Mouse (Mus musculus) forebrain, embryonic 14.5 days (tissue): Measurements from ENCODE around the gene Sgpp2. TPM values are rescaled to one million over a fixed set of nuclear protein-coding genes. Genes with fewer than 3 reads are reported as not detected.

Experiments
- ATAC-seq: fragments of 200-750 bp; cut with Nextera tagmentation; 2 replicates; pipeline ENCODE4 v1.8.0; 2017; ENCODE audit warnings: mild to moderate bottlenecking, moderate library complexity
- DNase-seq: peaks from one replicate; pipeline ENCODE4 v3.0.0-alpha.2; 2015; ENCODE audit warnings: low spot score
- H3K27ac ChIP-seq: fragments of 300-500 bp; sonication (generic); 2 replicates; pipeline ENCODE4 v1.5.1; 2014; ENCODE audit warnings: low read depth, mild to moderate bottlenecking, control low read depth, low read length, moderate library complexity
- H3K27me3 ChIP-seq: fragments of 300-500 bp; sonication (generic); replicated peaks from 2 replicates; pipeline ENCODE4 v1.6.1; 2014; ENCODE audit warnings: low read length, control low read depth, mixed read lengths; ENCODE audit not compliant: control insufficient read depth, insufficient read depth
- H3K36me3 ChIP-seq: fragments of 300-500 bp; sonication (generic); 2 replicates; pipeline ENCODE4 v1.6.1; 2014; ENCODE audit warnings: low read length, control low read depth; ENCODE audit not compliant: control insufficient read depth, insufficient read depth
- H3K4me1 ChIP-seq: fragments of 300-500 bp; sonication (generic); 2 replicates; pipeline ENCODE4 v1.6.1; 2014; ENCODE audit warnings: antibody characterized with exemption, low read length, control low read depth; ENCODE audit not compliant: control insufficient read depth, insufficient read depth
- H3K4me2 ChIP-seq: fragments of 300-500 bp; sonication (generic); 2 replicates; pipeline ENCODE4 v1.6.1; 2014; ENCODE audit warnings: mild to moderate bottlenecking, control low read depth, low read length
- H3K4me3 ChIP-seq: fragments of 300-500 bp; sonication (generic); 2 replicates; pipeline ENCODE4 v1.5.1; 2014; ENCODE audit warnings: low read depth, low read length, control low read depth
- H3K9ac ChIP-seq: fragments of 300-500 bp; sonication (generic); 2 replicates; pipeline ENCODE4 v1.6.1; 2014; ENCODE audit warnings: mild to moderate bottlenecking, low read length, control low read depth, moderate library complexity
- H3K9me3 ChIP-seq: fragments of 300-500 bp; sonication (generic); replicated peaks from 2 replicates; pipeline ENCODE4 v1.6.1; 2016; ENCODE audit warnings: low read length, control low read depth, mixed read lengths; ENCODE audit not compliant: control insufficient read depth
- WGBS: fragments of 180-500 bp; shearing (Covaris S2); extraction: QIAGEN DNeasy Blood & Tissue Kit; methylation state at CpG from one replicate; pipeline ENCODE4 v1.1.7; 2014; 5-methylcytosine and 5-hydroxymethylcytosine counted together
- polyA plus RNA-seq: library from polyadenylated mRNA; unstranded; fragments of >200 nt; fragmentation: Nextera tagmentation; extraction: Ambion mirVana; gene quantifications from 2 replicates; pipeline ENCODE4 v1.2.1, GENCODE M21; 2014

Gene Sgpp2
- polyA plus RNA-seq, 1 experiment from 2014 or later = 0.10 TPM

- Histone ChIP-seq H3K27me3 (no peaks in the 10 kb centered on the region), H3K36me3 (peaks cover 31% of the 10 kb centered on the region), H3K4me2 (no peak overlapping the region), H3K4me1 (no peaks in the 10 kb centered on the region), H3K9me3 (no peaks in the 10 kb centered on the region), H3K9ac (no peak overlapping the region), H3K4me3 (no peak overlapping the region), H3K27ac (no peak overlapping the region)
- DNase-seq (no peak), ATAC-seq (no peak)
- 92% methylated on average over 8 of the region's 8 CpGs for WGBS
Observed at GRCm38 (mm10) chr1:78440716-78441115, 130.6 kb downstream of the Sgpp2 start.

GRCm38 (mm10) chr1:78443056-78443455 is 132.9 kb downstream of the Sgpp2 start:
- Histone ChIP-seq H3K4me2 (no peak overlapping the region), H3K9ac (no peak overlapping the region)
- 94% methylated on average over 7 of the region's 7 CpGs for WGBS

GRCm38 (mm10) chr1:78446232-78446631 is 136.1 kb downstream of the Sgpp2 start:
- DNase-seq (no peak), ATAC-seq (no peak)
- WGBS = 93% methylated on average over 8 of the region's 8 CpGs
- Histone ChIP-seq H3K4me2 (no peak overlapping the region), H3K36me3 (peaks cover 48% of the 10 kb centered on the region), H3K27me3 (no peaks in the 10 kb centered on the region), H3K9me3 (no peaks in the 10 kb centered on the region), H3K4me1 (no peaks in the 10 kb centered on the region), H3K9ac (no peak overlapping the region), H3K4me3 (no peak overlapping the region), H3K27ac (no peak overlapping the region)

More at GRCm38 (mm10) chr1:78443056-78443455, 132.9 kb downstream of the Sgpp2 start:
- no peak for DNase-seq
- Histone ChIP-seq H3K36me3 (peaks cover 37% of the 10 kb centered on the region), H3K27ac (no peak overlapping the region), H3K9me3 (no peaks in the 10 kb centered on the region), H3K27me3 (no peaks in the 10 kb centered on the region), H3K4me1 (no peaks in the 10 kb centered on the region), H3K4me3 (no peak overlapping the region)
- ATAC-seq = no peak

GRCm38 (mm10) chr1:78446742-78447141 is 136.6 kb downstream of the Sgpp2 start:
- Histone ChIP-seq H3K27ac (no peak overlapping the region), H3K4me2 (no peak overlapping the region), H3K4me1 (no peaks in the 10 kb centered on the region), H3K9me3 (no peaks in the 10 kb centered on the region), H3K4me3 (no peak overlapping the region), H3K36me3 (peaks cover 48% of the 10 kb centered on the region), H3K27me3 (no peaks in the 10 kb centered on the region), H3K9ac (no peak overlapping the region)
- DNase-seq (no peak), ATAC-seq (no peak)
- 90% methylated on average over 6 of the region's 6 CpGs for WGBS

- Histone ChIP-seq H3K27ac (no peak overlapping the region), H3K4me3 (no peak overlapping the region), H3K9ac (no peak overlapping the region), H3K9me3 (no peaks in the 10 kb centered on the region), H3K4me1 (no peaks in the 10 kb centered on the region), H3K36me3 (peaks cover 53% of the 10 kb centered on the region), H3K4me2 (no peak overlapping the region), H3K27me3 (no peaks in the 10 kb centered on the region)
- WGBS = 35% methylated on average over 1 of the region's 1 CpGs
- ATAC-seq = peak; percentile 86
- peak; percentile 76 for DNase-seq
Observed at GRCm38 (mm10) chr1:78448091-78448490, 137.9 kb downstream of the Sgpp2 start.

GRCm38 (mm10) chr1:78451070-78451854 is 141.1 kb downstream of the Sgpp2 start:
- no peak overlapping the region for H3K4me2 ChIP-seq
- H3K27me3 ChIP-seq = no peaks in the 10 kb centered on the region
- no peak overlapping the region for H3K4me3 ChIP-seq
- H3K36me3 ChIP-seq = peaks cover 45% of the 10 kb centered on the region
- DNase-seq (peak; percentile 60), ATAC-seq (peak; percentile 61)
- H3K9ac ChIP-seq = no peak overlapping the region
- H3K27ac ChIP-seq = no peak overlapping the region; the same call in 1 of the 2 replicates
- no peaks in the 10 kb centered on the region for H3K4me1 ChIP-seq
- 57% methylated on average over 12 of the region's 12 CpGs for WGBS
- H3K9me3 ChIP-seq = no peaks in the 10 kb centered on the region

GRCm38 (mm10) chr1:78452544-78452943 is 142.4 kb downstream of the Sgpp2 start:
- Histone ChIP-seq H3K36me3 (peaks cover 42% of the 10 kb centered on the region), H3K4me2 (no peak overlapping the region), H3K9ac (no peak overlapping the region), H3K9me3 (no peaks in the 10 kb centered on the region), H3K27ac (no peak overlapping the region), H3K27me3 (no peaks in the 10 kb centered on the region), H3K4me3 (no peak overlapping the region), H3K4me1 (no peaks in the 10 kb centered on the region)
- no peak for ATAC-seq
- WGBS = 84% methylated on average over 6 of the region's 6 CpGs
- no peak for DNase-seq

- 95% methylated on average over 8 of the region's 8 CpGs for WGBS
- H3K4me3 ChIP-seq = no peak overlapping the region
- ATAC-seq (no peak), DNase-seq (no peak)
- H3K9ac ChIP-seq = no peak overlapping the region
- peaks cover 50% of the 10 kb centered on the region for H3K36me3 ChIP-seq
- no peaks in the 10 kb centered on the region for H3K4me1 ChIP-seq
- H3K27ac ChIP-seq = no peak overlapping the region
- H3K9me3 ChIP-seq = no peaks in the 10 kb centered on the region
- no peaks in the 10 kb centered on the region for H3K27me3 ChIP-seq
- H3K4me2 ChIP-seq = no peak overlapping the region
Observed at GRCm38 (mm10) chr1:78453886-78454285, 143.7 kb downstream of the Sgpp2 start.

- WGBS = 30% methylated on average over 7 of the region's 7 CpGs
- DNase-seq = peak; percentile 69
- Histone ChIP-seq H3K27ac (no peak overlapping the region), H3K4me1 (no peaks in the 10 kb centered on the region), H3K9me3 (no peaks in the 10 kb centered on the region), H3K9ac (no peak overlapping the region), H3K4me2 (no peak overlapping the region), H3K36me3 (peaks cover 56% of the 10 kb centered on the region), H3K27me3 (no peaks in the 10 kb centered on the region), H3K4me3 (no peak overlapping the region)
- no peak; the same call in 1 of the 2 replicates for ATAC-seq
Observed at GRCm38 (mm10) chr1:78454659-78455058, 144.5 kb downstream of the Sgpp2 start.
